ENCODE assay signal across 29 mouse cellular contexts in the genomic region with DNA sequence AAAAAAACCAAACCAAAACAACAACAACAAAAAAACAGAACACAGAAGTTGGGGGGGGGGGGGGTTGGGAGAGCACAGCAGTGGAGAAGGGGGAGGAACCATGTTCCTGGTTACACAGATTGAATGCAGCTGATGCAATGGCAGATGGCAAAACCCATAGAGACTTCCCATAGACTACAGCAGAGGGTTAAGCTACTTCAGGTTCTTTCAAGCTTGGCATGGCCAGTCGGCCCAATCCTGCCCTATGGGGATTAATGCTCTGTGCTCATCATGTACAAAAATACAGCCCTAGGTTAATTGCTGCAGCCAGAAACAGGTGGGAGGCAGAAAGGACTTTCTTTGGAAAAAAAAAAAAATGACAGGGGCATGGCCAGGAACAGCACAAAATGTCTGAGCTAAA. TPM values are rescaled to one million over a fixed set of nuclear protein-coding genes. Genes with fewer than 3 reads are reported as not detected.
DNase-seq lines count a peak whose midpoint lies in the region; ATAC-seq lines count a peak whose summit lies in the region.
"Had no signal": no experiment of that assay in that cellular context is flagged by ENCODE, and none has a peak within 500 bp of the region (broad histone marks: within the 10 kb centered on the region; RNA-seq: fewer than 3 reads in every experiment).

No protein-coding gene starts in this region.

- H3K9ac ChIP-seq in hindbrain, embryonic 11.5 days (ENCODE audit: low read depth, low read length), result no peak overlapping the region
- no peak overlapping the region for H3K9ac ChIP-seq in hindbrain, embryonic 14.5 days
- no peak overlapping the region for H3K9ac ChIP-seq in midbrain, embryonic 14.5 days (replicated peaks; ENCODE audit: low read length)
- H3K9ac ChIP-seq in midbrain, embryonic 16.5 days (ENCODE audit: low read depth, low read length), result no peak overlapping the region
- H3K9ac ChIP-seq: forebrain, embryonic 15.5 days; liver, embryonic 12.5 days; liver, postnatal 0 days; neural tube, embryonic 15.5 days had no signal

- peak; percentile 49; the same call in 1 of the 2 replicates for ATAC-seq in hindbrain, embryonic 11.5 days (ENCODE audit: low FRiP score)
- no peak for ATAC-seq in hindbrain, embryonic 14.5 days (ENCODE audit: low FRiP score)
- peak; percentile 50; the same call in 1 of the 2 replicates for ATAC-seq in midbrain, embryonic 14.5 days (ENCODE audit: low FRiP score, low TSS enrichment)
- no peak for ATAC-seq in midbrain, embryonic 16.5 days
- ATAC-seq in inflammation-experienced regulatory T-cells, adult 6 months, result no peak
- ATAC-seq: activated CD4-positive, CD25-positive, alpha-beta regulatory T cell, adult 4 months; forebrain, embryonic 15.5 days; intestine, postnatal 0 days; liver, embryonic 12.5 days; liver, postnatal 0 days had no signal

- H3K27me3 ChIP-seq in hindbrain, embryonic 11.5 days (ENCODE audit: control insufficient read depth, insufficient read depth, low read length), result no peaks in the 10 kb centered on the region
- no peaks in the 10 kb centered on the region for H3K27me3 ChIP-seq in hindbrain, embryonic 14.5 days (ENCODE audit: control insufficient read depth, insufficient read depth, low read length)
- no peaks in the 10 kb centered on the region for H3K27me3 ChIP-seq in midbrain, embryonic 14.5 days (ENCODE audit: control insufficient read depth, insufficient read depth, low read length)
- no peaks in the 10 kb centered on the region for H3K27me3 ChIP-seq in midbrain, embryonic 16.5 days (ENCODE audit: control insufficient read depth, insufficient read depth, low read depth, low read length)
- H3K27me3 ChIP-seq: CH12.LX; forebrain, embryonic 15.5 days; liver, embryonic 12.5 days; megakaryocyte, embryonic 14.5 days; neural tube, embryonic 15.5 days had no signal

- H3K36me3 ChIP-seq in hindbrain, embryonic 11.5 days (ENCODE audit: control insufficient read depth, insufficient read depth, low read length), result no peaks in the 10 kb centered on the region
- H3K36me3 ChIP-seq in hindbrain, embryonic 14.5 days (replicated peaks; ENCODE audit: control insufficient read depth, insufficient read depth), result no peaks in the 10 kb centered on the region
- H3K36me3 ChIP-seq in midbrain, embryonic 14.5 days (ENCODE audit: control insufficient read depth, insufficient read depth, low read length), result no peaks in the 10 kb centered on the region
- H3K36me3 ChIP-seq in midbrain, embryonic 16.5 days (ENCODE audit: control insufficient read depth, insufficient read depth, low read length), result no peaks in the 10 kb centered on the region
- H3K36me3 ChIP-seq: forebrain, embryonic 15.5 days; liver, embryonic 12.5 days; neural tube, embryonic 15.5 days had no signal

- H3K9me3 ChIP-seq in hindbrain, embryonic 11.5 days (ENCODE audit: control insufficient read depth, low read length), result no peaks in the 10 kb centered on the region
- H3K9me3 ChIP-seq in hindbrain, embryonic 14.5 days (ENCODE audit: control insufficient read depth, low read length), result no peaks in the 10 kb centered on the region
- no peaks in the 10 kb centered on the region for H3K9me3 ChIP-seq in midbrain, embryonic 14.5 days (ENCODE audit: control insufficient read depth, low read length)
- H3K9me3 ChIP-seq in midbrain, embryonic 16.5 days (replicated peaks; ENCODE audit: control insufficient read depth, low read length, poor library complexity, severe bottlenecking), result no peaks in the 10 kb centered on the region
- H3K9me3 ChIP-seq: forebrain, embryonic 15.5 days; liver, embryonic 12.5 days; megakaryocyte, embryonic 14.5 days; neural tube, embryonic 15.5 days had no signal

- no peaks in the 10 kb centered on the region for H3K4me1 ChIP-seq in hindbrain, embryonic 11.5 days (replicated peaks; ENCODE audit: control insufficient read depth, insufficient read depth, low read length)
- H3K4me1 ChIP-seq in hindbrain, embryonic 14.5 days (replicated peaks; ENCODE audit: control insufficient read depth, insufficient read depth, low read length), result no peaks in the 10 kb centered on the region
- H3K4me1 ChIP-seq in midbrain, embryonic 14.5 days (ENCODE audit: control insufficient read depth, insufficient read depth, low read length), result no peaks in the 10 kb centered on the region
- no peaks in the 10 kb centered on the region for H3K4me1 ChIP-seq in midbrain, embryonic 16.5 days (ENCODE audit: control insufficient read depth, insufficient read depth, low read length)
- H3K4me1 ChIP-seq: forebrain, embryonic 15.5 days; liver, embryonic 12.5 days; megakaryocyte, embryonic 14.5 days; neural tube, embryonic 15.5 days had no signal

- WGBS in hindbrain, embryonic 11.5 days, result 50% methylated on average over 1 of the region's 1 CpGs
- WGBS in hindbrain, embryonic 14.5 days, result 29% methylated on average over 1 of the region's 1 CpGs
- 33% methylated on average over 1 of the region's 1 CpGs for WGBS in midbrain, embryonic 14.5 days
- 20% methylated on average over 1 of the region's 1 CpGs for WGBS in midbrain, embryonic 16.5 days

- H3K4me2 ChIP-seq in hindbrain, embryonic 11.5 days (replicated peaks; ENCODE audit: low read depth, low read length), result no peak overlapping the region
- no peak overlapping the region for H3K4me2 ChIP-seq in hindbrain, embryonic 14.5 days (replicated peaks)
- H3K4me2 ChIP-seq in midbrain, embryonic 14.5 days (ENCODE audit: low read length), result no peak overlapping the region
- H3K4me2 ChIP-seq in midbrain, embryonic 16.5 days (ENCODE audit: low read length), result no peak overlapping the region
- H3K4me2 ChIP-seq: forebrain, embryonic 15.5 days; liver, embryonic 12.5 days; neural tube, embryonic 15.5 days had no signal

- H3K4me3 ChIP-seq in hindbrain, embryonic 11.5 days (ENCODE audit: low read depth, low read length), result no peak overlapping the region
- H3K4me3 ChIP-seq in hindbrain, embryonic 14.5 days (replicated peaks; ENCODE audit: low read length), result no peak overlapping the region
- H3K4me3 ChIP-seq in midbrain, embryonic 14.5 days (replicated peaks; ENCODE audit: low read depth, low read length), result no peak overlapping the region
- H3K4me3 ChIP-seq in midbrain, embryonic 16.5 days (ENCODE audit: low read depth, low read length), result no peak overlapping the region
- H3K4me3 ChIP-seq: forebrain, embryonic 15.5 days; liver, embryonic 12.5 days; megakaryocyte, embryonic 14.5 days; neural tube, embryonic 15.5 days had no signal

- no peak overlapping the region for H3K27ac ChIP-seq in hindbrain, embryonic 11.5 days (ENCODE audit: low read depth, low read length)
- no peak overlapping the region for H3K27ac ChIP-seq in hindbrain, embryonic 14.5 days
- H3K27ac ChIP-seq in midbrain, embryonic 14.5 days (replicated peaks; ENCODE audit: low read depth, low read length), result no peak overlapping the region
- H3K27ac ChIP-seq in midbrain, embryonic 16.5 days (ENCODE audit: low read length), result no peak overlapping the region
- H3K27ac ChIP-seq: forebrain, embryonic 15.5 days; liver, embryonic 12.5 days; neural tube, embryonic 15.5 days had no signal

- peak; percentile 29 to 64 for DNase-seq in cerebellum, postnatal 10 days
- DNase-seq in cerebellum, adult 9-10 months, result no peak
- DNase-seq in hindbrain, embryonic 11.5 days (ENCODE audit: low spot score), result no peak
- DNase-seq in hindbrain, embryonic 14.5 days (ENCODE audit: low spot score), result no peak
- peak; percentile 29 for DNase-seq in midbrain, embryonic 14.5 days
- DNase-seq in retina, postnatal 1 day, result peak; percentile 5
- DNase-seq: adrenal gland, adult 8-10 months; cerebellum, adult 9-11 months; gastrocnemius, postnatal 10 days; heart, postnatal 14 days; kidney, adult 9 months; kidney, postnatal 25 days; liver, postnatal 0 days; lung, postnatal 4 days; right cerebral cortex, adult 18-20 months; spleen, adult 18-20 months; thymus, postnatal 25 days had no signal

RNA-seq across cellular contexts. Expression of gene Aldoart1, which starts 17.0 kb away (rescaled TPM):
- not detected in 2 replicates for polyA plus RNA-seq in hindbrain, embryonic 11.5 days (2014; fragmentation: Nextera tagmentation; extraction: Ambion mirVana)
- polyA plus RNA-seq in hindbrain, embryonic 14.5 days (2014; fragmentation: Nextera tagmentation; extraction: Ambion mirVana), result not detected in 2 replicates
- polyA plus RNA-seq in midbrain, embryonic 14.5 days (2014; fragmentation: Nextera tagmentation; extraction: Ambion mirVana), result not detected in 2 replicates
- 0.20 TPM in 1 of 2 replicates, not detected in the other for polyA plus RNA-seq in midbrain, embryonic 16.5 days (2015; fragmentation: Nextera tagmentation; extraction: Ambion mirVana)
- polyA plus RNA-seq in inflammation-experienced regulatory T-cells, adult 6 months (2017; shearing (Covaris generic)), result 1 to 10 TPM in 2 of 3 experiments, not detected in 1; 1.0 to 1.6 TPM
- polyA plus RNA-seq: forebrain, embryonic 15.5 days; heart, embryonic 14.5 days; intestine, postnatal 0 days; limb, embryonic 14.5 days; liver, embryonic 12.5 days; liver, postnatal 0 days; lung, embryonic 16.5 days; neural tube, embryonic 15.5 days had no signal

Comparison
In these comparisons a context has a peak if more than half of its experiments do, and no peak if none do; other contexts are left out.
1. DNase-seq: peak in cerebellum, postnatal 10 days (2 of 2), midbrain, embryonic 14.5 days (single experiment) and retina, postnatal 1 day (single experiment); none in cerebellum, adult 9-10 months (single experiment), hindbrain, embryonic 11.5 days (single experiment) and hindbrain, embryonic 14.5 days (single experiment).
2. ATAC-seq: peak in hindbrain, embryonic 11.5 days (single experiment) and midbrain, embryonic 14.5 days (single experiment); none in hindbrain, embryonic 14.5 days (single experiment), midbrain, embryonic 16.5 days (single experiment) and inflammation-experienced regulatory T-cells, adult 6 months (single experiment).